Mouse (Mus musculus): ENCODE data around the gene Unc13a. TPM values are rescaled to one million over a fixed set of nuclear protein-coding genes. Genes with fewer than 3 reads are reported as not detected.
A peak's percentile ranks its signal among the peaks of the same experiment; 100 is the strongest.

Unc13a gene
- polyA plus RNA-seq, 1 experiment, result 0.54 TPM

DNA sequence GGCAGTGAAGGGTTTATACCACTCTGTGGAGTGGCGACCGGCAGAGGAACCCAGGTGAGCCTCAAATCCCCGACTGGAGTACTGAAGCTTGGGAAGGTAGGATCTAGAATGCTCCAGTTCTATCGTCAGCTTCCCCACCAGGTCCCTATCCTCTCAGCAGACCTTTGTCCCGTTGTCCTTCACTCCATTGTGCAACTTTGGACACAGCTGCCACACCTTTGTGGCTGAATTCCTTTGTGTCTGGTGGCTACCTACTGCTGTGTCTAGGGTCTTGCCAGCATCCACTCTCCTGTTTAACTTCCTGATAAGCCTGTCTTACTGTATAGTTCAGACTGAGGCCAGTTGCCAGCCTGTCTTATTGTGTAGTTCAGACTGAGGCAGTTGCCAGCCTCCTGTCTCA is 59.4 kb downstream of the Unc13a start:
- Histone ChIP-seq H3K27me3 (ENCODE audit: control insufficient read depth, insufficient read depth, low read length) (no peaks in the 10 kb centered on the region), H3K4me3 (ENCODE audit: extremely low read depth, insufficient read depth, insufficient read length) (peak overlapping the region; percentile 81; the same call in 1 of the 2 replicates), H3K27ac (ENCODE audit: insufficient read depth, low read length) (peak overlapping the region; percentile 27; the same call in 1 of the 2 replicates), H3K36me3 (ENCODE audit: control insufficient read depth, insufficient read depth, low read length) (peaks cover 14% of the 10 kb centered on the region), H3K4me1 (ENCODE audit: control insufficient read depth, insufficient read depth, insufficient read length) (peaks cover 8% of the 10 kb centered on the region; the same call in 1 of the 2 replicates)
- no peak for DNase-seq (ENCODE audit: low read depth in 1 of 2, low spot score in 2 of 2)
- WGBS, result 34% methylated on average over 5 of the region's 5 CpGs
- TF ChIP-seq POLR2A (IDR thresholded peaks at IDR 0.05; ENCODE audit: low read depth, low read length), result no peak
- no peak for TF ChIP-seq CTCF (IDR thresholded peaks at IDR 0.05; ENCODE audit: extremely low read depth, insufficient read depth, insufficient read length, insufficient replicate concordance)

DNA sequence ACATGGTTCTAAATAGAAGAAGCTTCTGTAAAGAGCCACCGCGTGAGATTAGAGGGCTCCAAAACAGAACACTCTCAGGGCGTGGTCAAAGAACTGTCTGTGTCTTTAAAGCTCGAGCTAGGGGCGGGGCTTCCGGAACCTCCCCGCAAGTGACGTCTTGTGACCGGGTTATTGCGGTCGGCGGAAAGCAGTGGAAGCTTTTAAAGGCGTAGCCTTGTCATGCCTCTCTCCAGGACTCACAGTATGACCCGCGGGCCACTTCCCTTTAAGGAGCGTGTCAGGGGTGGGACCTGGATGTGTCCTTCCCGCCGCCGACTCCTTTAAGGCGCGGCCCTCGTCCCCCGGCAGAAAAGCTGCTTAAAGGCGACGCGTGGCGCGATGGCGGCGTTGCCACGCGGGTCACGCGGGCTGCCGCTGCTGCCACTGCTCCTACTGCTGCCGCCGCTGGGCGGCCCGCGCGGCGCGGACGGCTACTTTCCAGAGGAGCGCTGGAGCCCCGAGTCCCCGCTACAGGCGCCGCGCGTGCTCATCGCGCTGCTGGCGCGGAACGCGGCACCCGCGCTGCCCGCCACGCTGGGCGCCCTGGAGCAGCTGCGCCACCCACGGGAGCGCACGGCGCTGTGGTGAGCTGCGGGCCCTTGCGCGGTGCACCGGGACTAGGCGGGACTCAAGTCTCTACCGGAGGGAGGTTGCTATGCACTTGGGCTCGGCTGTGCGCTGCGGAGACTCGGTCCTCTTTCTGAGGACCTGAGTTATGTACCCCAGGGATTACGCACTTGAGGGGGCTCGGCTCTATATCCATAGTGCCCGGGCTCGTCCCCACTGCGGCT is 60.5 kb downstream of the Unc13a start, which contains the start of gene Colgalt1:
Gene Colgalt1 (plus strand): TSS at position 177 of the 830 bp plus-strand sequence.
- H3K27me3 ChIP-seq (ENCODE audit: control insufficient read depth, insufficient read depth, low read length), result no peaks in the 10 kb centered on the region
- peaks cover 8% of the 10 kb centered on the region; the same call in 1 of the 2 replicates for H3K4me1 ChIP-seq (ENCODE audit: control insufficient read depth, insufficient read depth, insufficient read length)
- peak within 1 kb of the TSS; percentile 83 for H3K27ac ChIP-seq (ENCODE audit: insufficient read depth, low read length)
- DNase-seq (ENCODE audit: low read depth in 1 of 2, low spot score in 2 of 2), result peak; percentile 96 to 99
- peaks cover 10% of the 10 kb centered on the region for H3K36me3 ChIP-seq (ENCODE audit: control insufficient read depth, insufficient read depth, low read length)
- peak within 1 kb of the TSS; percentile 81 for H3K4me3 ChIP-seq (ENCODE audit: extremely low read depth, insufficient read depth, insufficient read length)
- WGBS, result under 1% methylated on average over 82 of the region's 82 CpGs
- TF ChIP-seq CTCF (IDR thresholded peaks at IDR 0.05; ENCODE audit: extremely low read depth, insufficient read depth, insufficient read length, insufficient replicate concordance), result no peak
- TF ChIP-seq POLR2A (IDR thresholded peaks at IDR 0.05; ENCODE audit: low read depth, low read length), result peak; percentile 42; the same call in 1 of the 2 replicates

DNA sequence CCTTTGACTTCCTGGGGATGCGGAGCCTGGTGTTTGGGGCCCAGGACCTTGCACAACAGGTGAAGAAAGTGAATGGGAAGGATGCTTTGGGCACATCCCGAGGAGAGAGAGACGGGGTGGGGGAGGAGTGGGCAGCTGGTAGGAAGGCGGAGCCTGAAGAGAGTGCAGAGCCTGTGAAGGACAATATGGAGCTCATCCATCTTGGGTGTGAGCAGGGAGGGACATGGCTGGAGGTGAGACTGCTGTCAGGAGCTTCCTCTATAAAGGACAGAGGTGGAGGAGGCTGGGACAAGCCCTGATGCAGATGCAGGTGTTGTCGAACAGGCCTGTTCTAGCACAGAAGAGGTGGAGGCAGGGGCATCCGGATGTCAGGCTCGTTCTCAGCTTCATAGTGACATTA is 67.5 kb downstream of the Unc13a start:
- no peak for DNase-seq (ENCODE audit: low read depth in 1 of 2, low spot score in 2 of 2)
- Histone ChIP-seq H3K4me1 (ENCODE audit: control insufficient read depth, insufficient read depth, insufficient read length) (peaks cover 18% of the 10 kb centered on the region), H3K36me3 (ENCODE audit: control insufficient read depth, insufficient read depth, low read length) (peaks cover 8% of the 10 kb centered on the region), H3K27me3 (ENCODE audit: control insufficient read depth, insufficient read depth, low read length) (no peaks in the 10 kb centered on the region), H3K4me3 (ENCODE audit: extremely low read depth, insufficient read depth, insufficient read length) (no peak overlapping the region), H3K27ac (ENCODE audit: insufficient read depth, low read length) (no peak overlapping the region)
- 91% methylated on average over 7 of the region's 7 CpGs for WGBS
- TF ChIP-seq CTCF (IDR thresholded peaks at IDR 0.05; ENCODE audit: extremely low read depth, insufficient read depth, insufficient read length, insufficient replicate concordance) (no peak), POLR2A (IDR thresholded peaks at IDR 0.05; ENCODE audit: low read depth, low read length) (no peak)

DNA sequence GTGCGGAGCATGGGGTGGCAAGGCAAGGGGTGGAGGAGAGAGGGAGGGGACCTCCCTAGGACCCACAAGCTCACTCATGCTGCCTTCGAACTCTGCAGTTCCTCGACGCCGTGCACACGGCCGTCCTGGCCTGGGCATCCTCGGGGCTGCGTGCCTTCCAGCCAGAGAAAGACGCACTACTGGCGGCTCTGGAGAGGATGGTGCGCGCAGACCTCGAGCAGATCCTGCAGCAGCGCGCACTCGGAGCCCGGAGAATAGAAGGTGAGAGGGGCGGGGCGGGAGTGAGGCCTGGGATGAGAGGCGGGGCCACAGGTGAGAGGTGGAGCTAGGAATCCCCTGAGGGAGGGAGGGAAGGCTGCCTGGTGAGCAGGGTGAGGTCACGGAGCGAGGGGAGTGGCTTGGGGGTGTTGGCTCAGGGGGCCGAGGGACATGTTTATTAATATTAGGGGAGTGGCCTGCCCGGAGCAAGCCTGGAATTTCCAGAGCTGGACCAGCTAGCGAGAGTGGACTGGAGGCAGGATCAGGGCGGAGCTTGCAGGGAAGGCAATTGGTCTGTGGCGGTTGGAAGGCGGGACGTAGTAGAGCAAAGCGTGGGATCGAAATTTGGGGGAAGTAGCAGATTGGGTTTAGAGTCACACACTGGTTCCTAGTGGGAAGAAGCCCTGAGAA is 68.8 kb downstream of the Unc13a start:
- 38% methylated on average over 32 of the region's 32 CpGs for WGBS
- H3K4me1 ChIP-seq (ENCODE audit: control insufficient read depth, insufficient read depth, insufficient read length), result peaks cover 19% of the 10 kb centered on the region
- H3K27ac ChIP-seq (ENCODE audit: insufficient read depth, low read length), result no peak overlapping the region
- TF ChIP-seq POLR2A (IDR thresholded peaks at IDR 0.05; ENCODE audit: low read depth, low read length) (no peak), CTCF (IDR thresholded peaks at IDR 0.05; ENCODE audit: extremely low read depth, insufficient read depth, insufficient read length, insufficient replicate concordance) (no peak)
- peaks cover 8% of the 10 kb centered on the region for H3K36me3 ChIP-seq (ENCODE audit: control insufficient read depth, insufficient read depth, low read length)
- no peaks in the 10 kb centered on the region for H3K27me3 ChIP-seq (ENCODE audit: control insufficient read depth, insufficient read depth, low read length)
- H3K4me3 ChIP-seq (ENCODE audit: extremely low read depth, insufficient read depth, insufficient read length), result peak overlapping the region; percentile 43; the same call in 1 of the 2 replicates
- DNase-seq (ENCODE audit: low read depth in 1 of 2, low spot score in 2 of 2), result no peak

DNA sequence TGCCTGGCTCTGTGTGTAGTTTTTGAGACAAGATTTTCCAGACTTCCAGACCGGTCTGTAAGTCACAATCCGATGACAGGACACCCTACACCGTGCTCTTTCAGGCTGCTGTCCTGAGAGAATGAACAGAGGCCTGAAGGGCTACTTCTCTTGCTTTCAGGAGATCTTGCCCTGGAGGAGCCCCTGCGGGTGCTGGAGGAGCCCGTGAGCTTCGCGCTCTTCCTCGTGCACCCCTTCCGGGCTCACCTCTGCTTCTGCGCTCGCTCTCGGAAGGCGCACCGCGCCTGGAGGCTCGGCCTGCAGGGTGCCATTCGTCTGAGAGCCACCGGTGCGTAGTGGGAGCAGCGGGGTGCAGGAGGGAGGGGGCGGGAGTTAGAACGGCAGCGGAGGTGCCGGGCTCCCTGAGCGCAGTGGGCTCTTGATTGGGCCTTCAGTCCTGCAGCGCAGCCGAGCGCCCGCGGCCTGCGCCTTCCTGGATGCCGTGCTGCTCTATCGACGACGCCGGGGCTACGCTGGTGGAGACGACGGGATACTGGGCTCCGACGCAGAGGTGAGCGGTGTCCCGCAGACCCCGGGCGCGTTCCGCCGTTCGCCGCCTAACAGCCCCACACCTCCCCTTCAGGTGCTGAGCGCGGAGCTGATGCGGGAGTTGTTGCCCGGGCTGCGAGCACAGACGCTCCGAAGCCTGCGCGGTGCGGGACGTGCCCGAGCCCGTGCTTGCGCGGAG is 69.5 kb downstream of the Unc13a start:
- Histone ChIP-seq H3K27me3 (ENCODE audit: control insufficient read depth, insufficient read depth, low read length) (no peaks in the 10 kb centered on the region), H3K36me3 (ENCODE audit: control insufficient read depth, insufficient read depth, low read length) (peaks cover 8% of the 10 kb centered on the region), H3K4me1 (ENCODE audit: control insufficient read depth, insufficient read depth, insufficient read length) (peaks cover 21% of the 10 kb centered on the region), H3K27ac (ENCODE audit: insufficient read depth, low read length) (no peak overlapping the region), H3K4me3 (ENCODE audit: extremely low read depth, insufficient read depth, insufficient read length) (peak overlapping the region; percentile 43; the same call in 1 of the 2 replicates)
- peak in 1 of 2 experiments; percentile 48 for DNase-seq (ENCODE audit: low read depth in 1 of 2, low spot score in 2 of 2)
- TF ChIP-seq POLR2A (IDR thresholded peaks at IDR 0.05; ENCODE audit: low read depth, low read length) (no peak), CTCF (IDR thresholded peaks at IDR 0.05; ENCODE audit: extremely low read depth, insufficient read depth, insufficient read length, insufficient replicate concordance) (no peak)
- 13% methylated on average over 65 of the region's 65 CpGs for WGBS

DNA sequence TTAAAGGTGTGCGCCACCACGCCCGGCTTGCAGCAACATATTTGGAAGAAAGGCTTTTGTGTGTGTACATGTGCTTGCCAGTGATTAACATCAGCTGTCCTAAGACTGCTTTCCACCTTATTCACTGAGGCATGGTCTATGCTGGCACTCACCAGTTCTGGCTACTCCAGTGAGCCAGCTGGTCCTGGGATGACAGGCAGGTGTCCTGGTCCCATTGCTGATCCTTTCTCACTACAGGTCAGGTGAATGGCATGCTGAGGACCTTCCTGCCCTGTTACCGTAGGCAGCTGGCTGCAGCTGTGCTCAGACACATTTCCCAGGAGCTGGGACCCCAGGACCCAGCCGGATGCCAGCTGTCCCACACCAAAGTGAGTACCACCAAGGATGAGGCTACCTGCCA is 72.7 kb downstream of the Unc13a start:
- WGBS, result 86% methylated on average over 5 of the region's 5 CpGs
- Histone ChIP-seq H3K27me3 (ENCODE audit: control insufficient read depth, insufficient read depth, low read length) (no peaks in the 10 kb centered on the region), H3K27ac (ENCODE audit: insufficient read depth, low read length) (no peak overlapping the region), H3K36me3 (ENCODE audit: control insufficient read depth, insufficient read depth, low read length) (no peaks in the 10 kb centered on the region), H3K4me1 (ENCODE audit: control insufficient read depth, insufficient read depth, insufficient read length) (peaks cover 34% of the 10 kb centered on the region), H3K4me3 (ENCODE audit: extremely low read depth, insufficient read depth, insufficient read length) (peak overlapping the region; percentile 32; the same call in 1 of the 2 replicates)
- TF ChIP-seq POLR2A (IDR thresholded peaks at IDR 0.05; ENCODE audit: low read depth, low read length) (no peak), CTCF (IDR thresholded peaks at IDR 0.05; ENCODE audit: extremely low read depth, insufficient read depth, insufficient read length, insufficient replicate concordance) (no peak)
- no peak for DNase-seq (ENCODE audit: low read depth in 1 of 2, low spot score in 2 of 2)
